Mouse (Mus musculus): ENCODE measurements around the gene Egr2. TPM values are rescaled to one million over a fixed set of nuclear protein-coding genes. Genes with fewer than 3 reads are reported as not detected.
A peak's percentile ranks its signal among the peaks of the same experiment; 100 is the strongest.

Gene Egr2
- polyA plus RNA-seq, 1 experiment from 2014 or later: 0.93 TPM

GRCm38 (mm10) chr10:67559765-67560394, 24.6 kb downstream of the Egr2 start:
- Histone ChIP-seq H3K4me2 (ENCODE audit: low read length) (no peak overlapping the region), H3K27me3 (ENCODE audit: control insufficient read depth, insufficient read depth, low read length) (no peaks in the 10 kb centered on the region), H3K9ac (ENCODE audit: low read length) (no peak overlapping the region), H3K36me3 (ENCODE audit: control insufficient read depth, insufficient read depth, low read length) (no peaks in the 10 kb centered on the region), H3K27ac (replicated peaks in 1 of 2; ENCODE audit: control insufficient read depth in 1 of 2, insufficient read depth in 1 of 2, low read depth in 2 of 2, low read length in 2 of 2) (no peak overlapping the region), H3K4me1 (ENCODE audit: control insufficient read depth in 2 of 2, insufficient read depth in 2 of 2, low read length in 2 of 2) (no peaks in the 10 kb centered on the region; a peak in 1 of 4 replicates), H3K4me3 (ENCODE audit: control insufficient read depth in 1 of 2, insufficient read depth in 1 of 2, low read depth in 1 of 2, low read length in 2 of 2) (no peak overlapping the region), H3K9me3 (ENCODE audit: control insufficient read depth, low read length) (0 out of 2 replicates have a peak, but pooled peaks cover 7% of the 10 kb centered on the region)
- WGBS: 73% methylated on average over 13 of the region's 13 CpGs
- ATAC-seq (ENCODE audit: insufficient number of reproducible peaks, insufficient read depth, low FRiP score, low read depth): no peak

- no peak overlapping the region for H3K27ac ChIP-seq (replicated peaks in 1 of 2; ENCODE audit: control insufficient read depth in 1 of 2, insufficient read depth in 1 of 2, low read depth in 2 of 2, low read length in 2 of 2)
- H3K4me2 ChIP-seq (ENCODE audit: low read length): no peak overlapping the region
- 0 out of 2 replicates have a peak, but pooled peaks cover 7% of the 10 kb centered on the region for H3K9me3 ChIP-seq (ENCODE audit: control insufficient read depth, low read length)
- H3K4me1 ChIP-seq (ENCODE audit: control insufficient read depth in 2 of 2, insufficient read depth in 2 of 2, low read length in 2 of 2): no peaks in the 10 kb centered on the region; a peak in 1 of 4 replicates
- H3K9ac ChIP-seq (ENCODE audit: low read length): no peak overlapping the region
- no peak overlapping the region for H3K4me3 ChIP-seq (ENCODE audit: control insufficient read depth in 1 of 2, insufficient read depth in 1 of 2, low read depth in 1 of 2, low read length in 2 of 2)
- ATAC-seq (ENCODE audit: insufficient number of reproducible peaks, insufficient read depth, low FRiP score, low read depth): no peak
- WGBS: 61% methylated on average over 1 of the region's 1 CpGs
- no peaks in the 10 kb centered on the region for H3K27me3 ChIP-seq (ENCODE audit: control insufficient read depth, insufficient read depth, low read length)
- H3K36me3 ChIP-seq (ENCODE audit: control insufficient read depth, insufficient read depth, low read length): no peaks in the 10 kb centered on the region
Observed at GRCm38 (mm10) chr10:67561185-67561584, 25.9 kb downstream of the Egr2 start.

GRCm38 (mm10) chr10:67564509-67564908, 29.2 kb downstream of the Egr2 start:
- no peak overlapping the region for H3K4me2 ChIP-seq (ENCODE audit: low read length)
- WGBS: 86% methylated on average over 7 of the region's 7 CpGs
- ATAC-seq (ENCODE audit: insufficient number of reproducible peaks, insufficient read depth, low FRiP score, low read depth): no peak
- H3K4me1 ChIP-seq (ENCODE audit: control insufficient read depth in 2 of 2, insufficient read depth in 2 of 2, low read length in 2 of 2): no peaks in the 10 kb centered on the region
- no peak overlapping the region for H3K4me3 ChIP-seq (ENCODE audit: control insufficient read depth in 1 of 2, insufficient read depth in 1 of 2, low read depth in 1 of 2, low read length in 2 of 2)
- H3K27ac ChIP-seq (replicated peaks in 1 of 2; ENCODE audit: control insufficient read depth in 1 of 2, insufficient read depth in 1 of 2, low read depth in 2 of 2, low read length in 2 of 2): no peak overlapping the region
- no peaks in the 10 kb centered on the region for H3K36me3 ChIP-seq (ENCODE audit: control insufficient read depth, insufficient read depth, low read length)
- H3K9ac ChIP-seq (ENCODE audit: low read length): no peak overlapping the region
- no peaks in the 10 kb centered on the region for H3K27me3 ChIP-seq (ENCODE audit: control insufficient read depth, insufficient read depth, low read length)
- no peaks in the 10 kb centered on the region for H3K9me3 ChIP-seq (ENCODE audit: control insufficient read depth, low read length)

GRCm38 (mm10) chr10:67566104-67566503, 30.8 kb downstream of the Egr2 start:
- no peaks in the 10 kb centered on the region for H3K36me3 ChIP-seq (ENCODE audit: control insufficient read depth, insufficient read depth, low read length)
- 59% methylated on average over 8 of the region's 8 CpGs for WGBS
- peaks cover 0 to 2% of the 10 kb centered on the region in 2 experiments; a peak in 1 of 4 replicates for H3K4me1 ChIP-seq (ENCODE audit: control insufficient read depth in 2 of 2, insufficient read depth in 2 of 2, low read length in 2 of 2)
- no peak overlapping the region for H3K4me2 ChIP-seq (ENCODE audit: low read length)
- no peak overlapping the region for H3K4me3 ChIP-seq (ENCODE audit: control insufficient read depth in 1 of 2, insufficient read depth in 1 of 2, low read depth in 1 of 2, low read length in 2 of 2)
- no peak overlapping the region for H3K9ac ChIP-seq (ENCODE audit: low read length)
- no peaks in the 10 kb centered on the region for H3K9me3 ChIP-seq (ENCODE audit: control insufficient read depth, low read length)
- no peaks in the 10 kb centered on the region for H3K27me3 ChIP-seq (ENCODE audit: control insufficient read depth, insufficient read depth, low read length)
- no peak for ATAC-seq (ENCODE audit: insufficient number of reproducible peaks, insufficient read depth, low FRiP score, low read depth)
- H3K27ac ChIP-seq (replicated peaks in 1 of 2; ENCODE audit: control insufficient read depth in 1 of 2, insufficient read depth in 1 of 2, low read depth in 2 of 2, low read length in 2 of 2): no peak overlapping the region

- Histone ChIP-seq H3K4me2 (ENCODE audit: low read length) (no peak overlapping the region), H3K4me1 (ENCODE audit: control insufficient read depth in 2 of 2, insufficient read depth in 2 of 2, low read length in 2 of 2) (peaks cover 0 to 9% of the 10 kb centered on the region in 2 experiments; a peak in 3 of 4 replicates), H3K27ac (replicated peaks in 1 of 2; ENCODE audit: control insufficient read depth in 1 of 2, insufficient read depth in 1 of 2, low read depth in 2 of 2, low read length in 2 of 2) (no peak overlapping the region), H3K36me3 (ENCODE audit: control insufficient read depth, insufficient read depth, low read length) (no peaks in the 10 kb centered on the region), H3K27me3 (ENCODE audit: control insufficient read depth, insufficient read depth, low read length) (no peaks in the 10 kb centered on the region), H3K9ac (ENCODE audit: low read length) (no peak overlapping the region), H3K9me3 (ENCODE audit: control insufficient read depth, low read length) (no peaks in the 10 kb centered on the region), H3K4me3 (ENCODE audit: control insufficient read depth in 1 of 2, insufficient read depth in 1 of 2, low read depth in 1 of 2, low read length in 2 of 2) (no peak overlapping the region)
- no peak for ATAC-seq (ENCODE audit: insufficient number of reproducible peaks, insufficient read depth, low FRiP score, low read depth)
- WGBS: 49% methylated on average over 7 of the region's 7 CpGs
Observed at GRCm38 (mm10) chr10:67569539-67569938, 34.3 kb downstream of the Egr2 start.

GRCm38 (mm10) chr10:67571443-67571842, 36.2 kb downstream of the Egr2 start:
- H3K9ac ChIP-seq (ENCODE audit: low read length): no peak overlapping the region
- no peaks in the 10 kb centered on the region for H3K9me3 ChIP-seq (ENCODE audit: control insufficient read depth, low read length)
- H3K4me1 ChIP-seq (ENCODE audit: control insufficient read depth in 2 of 2, insufficient read depth in 2 of 2, low read length in 2 of 2): peaks cover 0 to 9% of the 10 kb centered on the region in 2 experiments; a peak in 3 of 4 replicates
- H3K27ac ChIP-seq (replicated peaks in 1 of 2; ENCODE audit: control insufficient read depth in 1 of 2, insufficient read depth in 1 of 2, low read depth in 2 of 2, low read length in 2 of 2): no peak overlapping the region
- no peak overlapping the region for H3K4me3 ChIP-seq (ENCODE audit: control insufficient read depth in 1 of 2, insufficient read depth in 1 of 2, low read depth in 1 of 2, low read length in 2 of 2)
- H3K4me2 ChIP-seq (ENCODE audit: low read length): no peak overlapping the region
- 46% methylated on average over 14 of the region's 14 CpGs for WGBS
- H3K36me3 ChIP-seq (ENCODE audit: control insufficient read depth, insufficient read depth, low read length): no peaks in the 10 kb centered on the region
- no peaks in the 10 kb centered on the region for H3K27me3 ChIP-seq (ENCODE audit: control insufficient read depth, insufficient read depth, low read length)
- ATAC-seq (ENCODE audit: insufficient number of reproducible peaks, insufficient read depth, low FRiP score, low read depth): no peak

GRCm38 (mm10) chr10:67573310-67573709, 38.0 kb downstream of the Egr2 start:
- Histone ChIP-seq H3K36me3 (ENCODE audit: control insufficient read depth, insufficient read depth, low read length) (no peaks in the 10 kb centered on the region), H3K4me1 (ENCODE audit: control insufficient read depth in 2 of 2, insufficient read depth in 2 of 2, low read length in 2 of 2) (peaks cover 8 to 14% of the 10 kb centered on the region in 2 experiments), H3K4me3 (ENCODE audit: control insufficient read depth in 1 of 2, insufficient read depth in 1 of 2, low read depth in 1 of 2, low read length in 2 of 2) (no peak overlapping the region), H3K27me3 (ENCODE audit: control insufficient read depth, insufficient read depth, low read length) (no peaks in the 10 kb centered on the region), H3K4me2 (ENCODE audit: low read length) (0 out of 2 replicates have a peak overlapping the region, but pooled peaks have one; percentile 28), H3K27ac (replicated peaks in 1 of 2; ENCODE audit: control insufficient read depth in 1 of 2, insufficient read depth in 1 of 2, low read depth in 2 of 2, low read length in 2 of 2) (peak overlapping the region; percentile 15 to 57; a peak in 2 of 4 replicates), H3K9me3 (ENCODE audit: control insufficient read depth, low read length) (no peaks in the 10 kb centered on the region), H3K9ac (ENCODE audit: low read length) (no peak overlapping the region)
- 25% methylated on average over 8 of the region's 8 CpGs for WGBS
- no peak for ATAC-seq (ENCODE audit: insufficient number of reproducible peaks, insufficient read depth, low FRiP score, low read depth)

GRCm38 (mm10) chr10:67579830-67580229, 44.6 kb downstream of the Egr2 start:
- Histone ChIP-seq H3K4me1 (ENCODE audit: control insufficient read depth in 2 of 2, insufficient read depth in 2 of 2, low read length in 2 of 2) (peaks cover 12 to 16% of the 10 kb centered on the region in 2 experiments; a peak in 3 of 4 replicates), H3K36me3 (ENCODE audit: control insufficient read depth, insufficient read depth, low read length) (no peaks in the 10 kb centered on the region), H3K4me3 (ENCODE audit: control insufficient read depth in 1 of 2, insufficient read depth in 1 of 2, low read depth in 1 of 2, low read length in 2 of 2) (no peak overlapping the region), H3K4me2 (ENCODE audit: low read length) (no peak overlapping the region), H3K9me3 (ENCODE audit: control insufficient read depth, low read length) (no peaks in the 10 kb centered on the region), H3K27me3 (ENCODE audit: control insufficient read depth, insufficient read depth, low read length) (no peaks in the 10 kb centered on the region), H3K9ac (ENCODE audit: low read length) (no peak overlapping the region), H3K27ac (replicated peaks in 1 of 2; ENCODE audit: control insufficient read depth in 1 of 2, insufficient read depth in 1 of 2, low read depth in 2 of 2, low read length in 2 of 2) (no peak overlapping the region)
- 85% methylated on average over 4 of the region's 4 CpGs for WGBS
- ATAC-seq (ENCODE audit: insufficient number of reproducible peaks, insufficient read depth, low FRiP score, low read depth): no peak; the same call in 1 of the 2 replicates

All from heart, embryonic 14.5 days (tissue).